Comparison of ENCODE assay signal across 29 mouse cellular contexts in the genomic region with DNA sequence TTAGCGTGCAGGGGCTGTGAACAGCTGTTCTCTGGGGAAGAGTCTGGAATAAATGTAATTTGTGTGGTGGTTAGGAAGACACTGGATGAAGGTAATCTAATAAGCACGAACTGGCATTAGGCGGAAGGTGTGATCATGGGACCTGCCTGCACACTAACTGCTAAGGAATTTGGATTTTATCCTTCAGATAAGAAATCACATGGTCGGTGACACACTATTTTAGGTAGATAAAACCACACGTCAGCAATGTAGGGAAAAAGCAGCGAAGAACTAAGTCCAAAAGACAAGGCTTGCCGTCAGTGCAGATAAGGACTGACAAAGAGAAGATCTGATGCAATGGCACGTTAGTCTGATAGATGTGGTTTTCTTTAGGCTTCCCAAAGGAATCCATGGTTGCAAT.
DNase-seq lines count a peak whose midpoint lies in the region; ATAC-seq and TF ChIP-seq lines count a peak whose summit lies in the region.
"Had no signal": no experiment of that assay in that cellular context is flagged by ENCODE, and none has a peak within 500 bp of the region (broad histone marks: within the 10 kb centered on the region; RNA-seq: fewer than 3 reads in every experiment).

No protein-coding gene starts in this region.

- no peak for ATAC-seq in midbrain, postnatal 0 days (ENCODE audit: low FRiP score)
- no peak for ATAC-seq in midbrain, embryonic 13.5 days
- peak; percentile 69 for ATAC-seq in intestine, embryonic 16.5 days
- no peak for ATAC-seq in liver, embryonic 12.5 days
- ATAC-seq: CD4-positive, CD25-positive, alpha-beta regulatory T cell, adult 4 months; forebrain, embryonic 14.5 days; forebrain, embryonic 16.5 days had no signal

- no peak overlapping the region for H3K4me2 ChIP-seq in midbrain, postnatal 0 days (ENCODE audit: low read depth, low read length, poor library complexity, severe bottlenecking)
- no peak overlapping the region for H3K4me2 ChIP-seq in midbrain, embryonic 13.5 days (replicated peaks)
- no peak overlapping the region for H3K4me2 ChIP-seq in intestine, embryonic 16.5 days (ENCODE audit: low read depth, low read length)
- no peak overlapping the region for H3K4me2 ChIP-seq in myocyte (ENCODE audit: low read depth)
- H3K4me2 ChIP-seq in liver, embryonic 12.5 days = no peak overlapping the region
- H3K4me2 ChIP-seq: embryonic facial prominence, embryonic 13.5 days; embryonic facial prominence, embryonic 15.5 days; forebrain, embryonic 12.5 days had no signal

- 85% methylated on average over 8 of the region's 8 CpGs for WGBS in midbrain, postnatal 0 days
- 87% methylated on average over 8 of the region's 8 CpGs for WGBS in midbrain, embryonic 13.5 days
- WGBS in intestine, embryonic 16.5 days = 66% methylated on average over 8 of the region's 8 CpGs
- WGBS in liver, embryonic 12.5 days (ENCODE audit: insufficient replicate concordance) = 59% methylated on average over 8 of the region's 8 CpGs

- H3K79me2 ChIP-seq in myocyte (ENCODE audit: control insufficient read depth, insufficient read depth) = peaks cover 1% of the 10 kb centered on the region

- DNase-seq in midbrain, postnatal 0 days (ENCODE audit: low spot score) = peak; percentile 5
- DNase-seq in MN1 (ENCODE audit: low spot score) = peak; percentile 21
- no peak for DNase-seq in right cerebral cortex, postnatal 36 days (ENCODE audit: low spot score in 2 of 2)
- DNase-seq in layer of hippocampus, adult 11-12 months (ENCODE audit: low spot score) = no peak
- DNase-seq: adrenal gland, adult 2 months; adrenal gland, postnatal 10 days; adrenal gland, postnatal 25 days; B cell, adult 2 months; cerebellum, adult 11 months; cerebellum, adult 18-20 months; cerebellum, adult 8-10 months; cerebellum, adult 9-11 months; cerebellum, postnatal 14 days; cerebellum, postnatal 36 days; embryo, embryonic 11 days had no signal

- no peak for TF ChIP-seq POLR2A in myocyte (IDR thresholded peaks at IDR 0.05; ENCODE audit: insufficient read length, low read depth)

- no peaks in the 10 kb centered on the region for H3K4me1 ChIP-seq in midbrain, postnatal 0 days (ENCODE audit: insufficient read depth, low read length)
- no peaks in the 10 kb centered on the region for H3K4me1 ChIP-seq in midbrain, embryonic 13.5 days (replicated peaks)
- H3K4me1 ChIP-seq in intestine, embryonic 16.5 days (ENCODE audit: control insufficient read depth, insufficient read depth, low read length) = no peaks in the 10 kb centered on the region
- no peaks in the 10 kb centered on the region for H3K4me1 ChIP-seq in liver, embryonic 12.5 days
- H3K4me1 ChIP-seq: embryonic facial prominence, embryonic 15.5 days; forebrain, embryonic 12.5 days had no signal

- H3K27me3 ChIP-seq in midbrain, postnatal 0 days (ENCODE audit: insufficient read depth, low read length) = no peaks in the 10 kb centered on the region
- no peaks in the 10 kb centered on the region for H3K27me3 ChIP-seq in midbrain, embryonic 13.5 days
- no peaks in the 10 kb centered on the region for H3K27me3 ChIP-seq in intestine, embryonic 16.5 days (replicated peaks; ENCODE audit: control insufficient read depth, insufficient read depth, low read length)
- no peaks in the 10 kb centered on the region for H3K27me3 ChIP-seq in myocyte (ENCODE audit: control insufficient read depth, insufficient read depth, insufficient read length)
- H3K27me3 ChIP-seq in liver, embryonic 12.5 days (replicated peaks) = no peaks in the 10 kb centered on the region
- H3K27me3 ChIP-seq: CH12.LX; embryonic facial prominence, embryonic 13.5 days; embryonic facial prominence, embryonic 15.5 days; forebrain, embryonic 12.5 days had no signal

- no peak overlapping the region for H3K27ac ChIP-seq in midbrain, postnatal 0 days (ENCODE audit: low read depth, low read length)
- no peak overlapping the region for H3K27ac ChIP-seq in midbrain, embryonic 13.5 days
- no peak overlapping the region for H3K27ac ChIP-seq in intestine, embryonic 16.5 days (ENCODE audit: low read length)
- no peak overlapping the region for H3K27ac ChIP-seq in liver, embryonic 12.5 days
- H3K27ac ChIP-seq: embryonic facial prominence, embryonic 13.5 days; embryonic facial prominence, embryonic 15.5 days; forebrain, embryonic 10.5 days; forebrain, embryonic 12.5 days had no signal

- H3K9ac ChIP-seq in midbrain, postnatal 0 days (replicated peaks; ENCODE audit: low read length, poor library complexity, severe bottlenecking) = no peak overlapping the region
- H3K9ac ChIP-seq in midbrain, embryonic 13.5 days (replicated peaks) = no peak overlapping the region
- no peak overlapping the region for H3K9ac ChIP-seq in intestine, embryonic 16.5 days (ENCODE audit: low read depth, low read length)
- H3K9ac ChIP-seq in liver, embryonic 12.5 days = no peak overlapping the region
- H3K9ac ChIP-seq: embryonic facial prominence, embryonic 13.5 days; embryonic facial prominence, embryonic 15.5 days; forebrain, embryonic 12.5 days had no signal

- TF ChIP-seq CTCF in midbrain, postnatal 0 days (IDR thresholded peaks at IDR 0.05) = no peak

- H3K4me3 ChIP-seq in midbrain, postnatal 0 days (ENCODE audit: low read depth, low read length) = no peak overlapping the region
- no peak overlapping the region for H3K4me3 ChIP-seq in midbrain, embryonic 13.5 days (replicated peaks)
- no peak overlapping the region for H3K4me3 ChIP-seq in intestine, embryonic 16.5 days (ENCODE audit: low read length)
- H3K4me3 ChIP-seq in myocyte = no peak overlapping the region
- no peak overlapping the region for H3K4me3 ChIP-seq in liver, embryonic 12.5 days
- H3K4me3 ChIP-seq: embryonic facial prominence, embryonic 13.5 days; embryonic facial prominence, embryonic 15.5 days; erythroblast, embryonic 14.5 days; forebrain, embryonic 10.5 days; forebrain, embryonic 12.5 days had no signal

- no peaks in the 10 kb centered on the region for H3K36me3 ChIP-seq in midbrain, postnatal 0 days (ENCODE audit: insufficient read depth, low read length)
- H3K36me3 ChIP-seq in midbrain, embryonic 13.5 days = no peaks in the 10 kb centered on the region
- no peaks in the 10 kb centered on the region for H3K36me3 ChIP-seq in intestine, embryonic 16.5 days (ENCODE audit: control insufficient read depth, insufficient read depth, low read length)
- no peaks in the 10 kb centered on the region for H3K36me3 ChIP-seq in myocyte (ENCODE audit: control insufficient read depth, insufficient read depth)
- no peaks in the 10 kb centered on the region for H3K36me3 ChIP-seq in liver, embryonic 12.5 days
- H3K36me3 ChIP-seq: embryonic facial prominence, embryonic 13.5 days; embryonic facial prominence, embryonic 15.5 days; forebrain, embryonic 10.5 days; forebrain, embryonic 12.5 days; G1E had no signal

- no peak overlapping the region for H3ac ChIP-seq in myocyte (ENCODE audit: control insufficient read depth, insufficient read length)

- H3K9me3 ChIP-seq in midbrain, postnatal 0 days (ENCODE audit: low read length) = no peaks in the 10 kb centered on the region
- no peaks in the 10 kb centered on the region for H3K9me3 ChIP-seq in midbrain, embryonic 13.5 days
- H3K9me3 ChIP-seq in intestine, embryonic 16.5 days (ENCODE audit: control insufficient read depth, low read length) = no peaks in the 10 kb centered on the region
- no peaks in the 10 kb centered on the region for H3K9me3 ChIP-seq in liver, embryonic 12.5 days (replicated peaks)
- H3K9me3 ChIP-seq: embryonic facial prominence, embryonic 13.5 days; embryonic facial prominence, embryonic 15.5 days; forebrain, embryonic 10.5 days; forebrain, embryonic 12.5 days; G1E had no signal

TF ChIP-seq in myocyte, 11 proteins besides CTCF, POLR2A, EP300 and RAD21:
- TF ChIP-seq CEBPB (IDR thresholded peaks at IDR 0.05; ENCODE audit: insufficient read depth, poor library complexity, severe bottlenecking) = peak; percentile 56; the same call in 1 of the 2 replicates
- TF ChIP-seq REST (IDR thresholded peaks at IDR 0.05; ENCODE audit: insufficient read depth, insufficient read length) = no peak
TF ChIP-seq in myocyte: peak in this region for 1.

Comparison
In these comparisons a context has a peak if more than half of its experiments do, and no peak if none do; other contexts are left out.
1. DNase-seq: peak in midbrain, postnatal 0 days (single experiment) and MN1 (single experiment); none in right cerebral cortex, postnatal 36 days (0 of 2) and layer of hippocampus, adult 11-12 months (single experiment).